Mouse (Mus musculus) MEL-GATA-1-ER (cell line): Measurements from ENCODE around the gene Slc41a2.

Experiments
- DNase-seq: peaks from one replicate; pipeline ENCODE4 v3.0.0-alpha.2; 2012; ENCODE audit warnings: low read depth; ENCODE audit errors: extremely low read depth

Slc41a2 gene

GRCm38 (mm10) chr10:83234391-83234790 is 103.3 kb downstream of the Slc41a2 start:
- DNase-seq: no peak

DNA sequence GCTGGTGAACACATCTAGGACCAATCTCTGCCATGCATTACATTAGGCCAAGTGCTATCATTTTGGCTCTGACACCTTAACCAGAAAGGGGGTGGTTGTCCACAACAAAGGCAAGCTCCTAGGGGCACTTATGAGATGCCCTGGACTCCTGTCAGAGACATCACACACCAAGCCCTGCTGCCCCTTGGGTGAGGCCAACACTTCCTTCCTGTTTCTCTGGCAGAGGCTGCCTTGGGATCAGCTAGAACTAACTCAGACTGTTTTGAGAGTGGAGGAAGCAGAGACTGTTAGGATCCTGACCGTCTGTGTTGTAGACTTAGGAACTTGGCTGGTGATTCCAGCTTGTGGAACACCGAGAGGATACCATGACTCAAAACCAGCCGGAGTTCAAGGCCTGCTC is 103.7 kb downstream of the Slc41a2 start:
- DNase-seq: no peak

DNA sequence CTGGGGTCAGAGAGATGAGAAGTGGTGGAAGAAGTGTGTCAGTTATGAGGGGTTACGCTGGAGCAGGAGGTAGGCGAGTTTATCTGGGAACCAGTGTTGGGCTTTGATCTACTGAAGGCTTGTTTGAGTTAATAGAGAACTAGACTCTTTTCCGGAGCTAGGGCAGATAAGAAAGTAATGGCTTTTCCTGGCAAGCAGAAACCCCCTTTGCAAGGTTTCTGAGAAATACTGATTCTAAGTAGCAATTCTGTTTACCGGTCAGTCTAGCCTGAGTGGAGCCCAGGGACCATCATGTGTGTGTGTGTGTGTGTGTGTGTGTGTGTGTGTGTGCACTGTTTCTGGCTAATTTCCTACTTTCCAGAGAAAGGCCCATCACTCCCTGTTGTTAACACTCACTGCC is 109.1 kb downstream of the Slc41a2 start:
- DNase-seq: peak; percentile 66

- DNase-seq: no peak
Observed at GRCm38 (mm10) chr10:83224999-83225398, 112.7 kb downstream of the Slc41a2 start.

DNA sequence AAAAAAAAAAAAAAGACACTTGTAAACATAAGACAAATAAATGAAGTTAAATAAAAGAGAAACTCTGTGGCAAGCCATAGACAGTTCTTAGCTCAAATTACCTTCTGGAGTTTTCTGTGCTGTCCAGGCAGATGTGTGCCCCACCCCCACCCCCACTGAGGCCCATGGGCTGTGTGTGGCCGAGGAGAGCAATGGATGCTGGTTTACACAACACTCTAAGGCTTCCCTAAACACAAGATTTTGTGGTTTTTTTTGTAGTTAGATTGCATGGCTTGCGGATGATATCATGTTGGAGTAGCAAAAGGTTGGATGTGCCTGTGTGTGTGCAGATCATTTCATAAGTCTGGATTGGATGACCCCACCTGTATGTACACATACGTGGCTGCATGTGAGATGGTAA is 116.8 kb downstream of the Slc41a2 start:
- no peak for DNase-seq

GRCm38 (mm10) chr10:83220217-83220616 is 117.5 kb downstream of the Slc41a2 start:
- DNase-seq: no peak

- no peak for DNase-seq
Observed at GRCm38 (mm10) chr10:83219729-83220128, 118.0 kb downstream of the Slc41a2 start.

DNA sequence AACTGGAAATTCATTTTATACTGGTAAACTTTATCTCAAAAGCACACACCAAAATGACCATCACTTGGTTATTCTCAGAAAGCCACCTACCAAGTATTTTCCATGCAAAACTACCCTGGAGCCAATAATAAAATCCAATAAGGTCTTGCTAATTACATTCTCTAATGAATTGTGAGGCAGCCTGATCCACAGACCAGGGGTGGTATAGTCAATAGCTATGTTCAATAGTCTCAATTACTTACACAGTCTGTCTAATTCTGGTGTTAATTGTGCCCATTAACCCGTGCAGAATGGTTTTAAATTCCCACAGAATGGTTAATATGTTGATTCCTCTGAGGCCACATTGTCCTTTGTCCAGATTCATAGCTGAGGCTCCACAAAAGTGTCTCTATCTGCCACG is 118.9 kb downstream of the Slc41a2 start:
- DNase-seq: no peak

DNA sequence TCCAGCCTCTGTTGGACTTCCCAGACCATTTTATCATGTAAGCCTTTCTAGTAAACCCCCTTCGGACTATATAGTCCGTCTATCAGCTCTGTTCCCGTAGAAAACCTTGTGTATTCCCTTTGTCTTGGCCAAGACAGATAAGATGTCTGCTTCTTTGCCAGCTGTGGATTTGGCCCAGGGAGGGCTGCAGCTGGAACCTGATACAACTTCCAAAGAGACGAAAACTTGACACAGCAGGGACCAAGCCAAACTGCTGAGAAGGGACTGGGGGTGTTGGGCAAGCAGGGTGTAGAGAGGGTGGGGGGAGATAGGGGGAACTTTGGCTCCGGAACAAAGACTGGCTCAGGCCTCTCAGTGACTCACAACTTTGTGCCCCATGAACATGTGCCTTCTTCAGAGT is 120.4 kb downstream of the Slc41a2 start:
- no peak for DNase-seq

- DNase-seq: peak; percentile 70
Observed at GRCm38 (mm10) chr10:83215559-83215958, 122.1 kb downstream of the Slc41a2 start.

GRCm38 (mm10) chr10:83212618-83213017 is 125.1 kb downstream of the Slc41a2 start:
- DNase-seq: no peak

DNA sequence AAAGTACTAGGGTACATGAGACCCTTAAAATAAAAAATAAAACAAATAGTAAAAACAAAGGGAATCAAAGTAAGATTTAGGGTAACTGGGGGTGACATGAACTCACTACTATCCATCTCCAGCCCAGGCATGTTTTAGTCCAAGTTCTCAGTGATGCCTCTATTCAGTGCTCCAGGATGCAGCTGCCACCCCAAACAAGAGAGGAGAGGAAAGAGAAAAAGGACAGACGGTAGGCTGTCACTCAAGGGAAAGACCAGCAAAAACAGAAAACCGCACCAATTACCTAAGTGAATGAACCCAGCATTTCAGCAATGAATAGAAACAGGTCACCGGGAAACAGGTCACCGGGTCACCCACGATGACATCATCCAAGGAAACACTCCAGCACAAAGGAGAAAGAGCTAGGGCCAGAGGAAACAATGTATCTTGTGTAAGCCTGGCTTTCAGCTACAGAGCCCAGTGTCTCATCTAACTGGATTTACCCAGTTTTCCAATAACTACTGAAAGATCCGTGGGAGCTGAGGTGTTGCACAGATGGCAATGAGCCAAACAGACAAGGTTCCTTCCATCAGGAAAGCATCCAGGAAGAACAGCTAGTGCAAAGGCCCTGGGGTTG is 126.6 kb downstream of the Slc41a2 start:
- DNase-seq: no peak

- no peak for DNase-seq
Observed at GRCm38 (mm10) chr10:83210122-83210521, 127.6 kb downstream of the Slc41a2 start.

DNA sequence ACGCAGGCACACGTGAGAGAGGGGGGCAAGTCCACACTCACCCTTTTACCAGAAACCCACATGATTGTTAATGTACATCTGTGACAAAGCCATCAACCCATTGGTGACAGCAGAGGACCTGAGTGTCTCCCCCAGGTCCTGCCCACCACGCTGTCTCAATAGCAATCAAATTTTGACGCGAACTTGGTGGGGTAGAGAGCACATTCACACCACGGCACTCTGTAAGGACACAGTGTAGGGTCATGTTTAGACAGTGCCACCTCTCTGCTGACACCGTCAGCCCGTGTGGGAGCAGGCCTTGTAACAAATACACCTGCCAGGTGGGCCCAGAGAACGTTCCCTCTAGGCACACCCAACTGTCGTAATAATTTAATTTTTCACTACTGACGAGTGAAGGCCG is 128.3 kb downstream of the Slc41a2 start:
- DNase-seq: no peak

DNA sequence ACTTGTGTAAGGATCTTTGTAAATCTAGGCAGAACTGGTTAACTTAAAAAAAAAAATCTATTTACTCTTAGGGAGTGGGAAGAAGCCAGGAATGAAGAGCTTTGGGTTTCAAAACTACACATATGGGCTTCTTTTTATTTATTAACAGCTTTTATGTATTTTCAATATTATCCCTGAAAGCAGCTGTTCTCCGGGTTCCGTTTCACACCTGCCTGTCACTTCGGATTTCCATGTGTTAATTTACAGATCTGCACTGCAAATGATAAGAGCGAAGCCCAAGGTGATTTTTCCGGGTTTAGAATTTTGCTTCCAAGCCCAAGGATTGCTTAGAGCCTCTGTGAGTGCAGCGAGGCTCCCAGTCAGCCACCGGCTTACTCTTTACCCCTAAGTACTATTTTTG is 129.2 kb downstream of the Slc41a2 start:
- DNase-seq: no peak

GRCm38 (mm10) chr10:83202906-83203702 is 134.6 kb downstream of the Slc41a2 start:
- no peak for DNase-seq

- DNase-seq: no peak
Observed at GRCm38 (mm10) chr10:83201525-83201924, 136.2 kb downstream of the Slc41a2 start.

DNA sequence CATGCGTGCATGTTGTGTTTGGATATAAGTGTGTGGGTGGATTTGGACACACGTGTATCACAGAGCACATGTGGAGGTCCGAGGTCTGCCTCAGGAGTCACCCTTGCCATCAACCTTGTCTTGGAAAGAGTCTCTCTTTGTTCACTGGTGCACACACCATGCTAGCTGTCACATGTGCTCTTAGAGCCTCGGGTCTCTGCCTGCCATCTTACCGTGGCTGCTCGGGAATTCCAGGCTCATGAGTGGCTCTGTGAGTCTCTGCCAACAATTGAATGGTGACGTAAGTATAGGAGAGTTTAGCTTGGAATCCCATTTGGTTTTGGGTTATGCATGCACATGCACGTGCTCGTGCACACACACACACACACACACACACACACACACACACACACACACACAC is 138.4 kb downstream of the Slc41a2 start:
- no peak for DNase-seq

- DNase-seq: no peak
Observed at GRCm38 (mm10) chr10:83198692-83199091, 139.0 kb downstream of the Slc41a2 start.

GRCm38 (mm10) chr10:83197690-83198336 is 139.9 kb downstream of the Slc41a2 start:
- no peak for DNase-seq

GRCm38 (mm10) chr10:83191982-83192381 is 145.7 kb downstream of the Slc41a2 start:
- no peak for DNase-seq

- DNase-seq: no peak
Observed at GRCm38 (mm10) chr10:83191476-83191875, 146.2 kb downstream of the Slc41a2 start.

DNA sequence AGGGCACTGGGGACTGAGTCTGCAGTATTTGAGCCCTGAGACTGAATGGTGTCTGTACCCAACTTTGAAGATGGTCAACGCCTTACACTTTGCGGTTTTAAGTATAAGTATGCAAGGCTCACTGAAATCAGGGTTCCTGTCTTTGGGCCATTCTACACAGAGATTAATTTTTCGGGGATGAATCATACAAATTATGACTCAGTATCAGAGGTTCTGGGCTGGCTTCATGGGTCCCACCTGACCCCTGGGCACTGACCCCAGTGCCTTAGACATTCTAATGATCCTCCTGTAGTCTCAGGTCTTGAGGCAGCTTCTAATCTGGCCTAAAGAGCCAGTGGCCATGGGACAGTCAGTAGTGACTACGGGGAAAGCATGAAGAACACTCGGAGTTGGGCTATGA is 148.6 kb downstream of the Slc41a2 start:
- DNase-seq: no peak
